Comparison of ENCODE assay signal across 19 mouse cellular contexts in the genomic region with DNA sequence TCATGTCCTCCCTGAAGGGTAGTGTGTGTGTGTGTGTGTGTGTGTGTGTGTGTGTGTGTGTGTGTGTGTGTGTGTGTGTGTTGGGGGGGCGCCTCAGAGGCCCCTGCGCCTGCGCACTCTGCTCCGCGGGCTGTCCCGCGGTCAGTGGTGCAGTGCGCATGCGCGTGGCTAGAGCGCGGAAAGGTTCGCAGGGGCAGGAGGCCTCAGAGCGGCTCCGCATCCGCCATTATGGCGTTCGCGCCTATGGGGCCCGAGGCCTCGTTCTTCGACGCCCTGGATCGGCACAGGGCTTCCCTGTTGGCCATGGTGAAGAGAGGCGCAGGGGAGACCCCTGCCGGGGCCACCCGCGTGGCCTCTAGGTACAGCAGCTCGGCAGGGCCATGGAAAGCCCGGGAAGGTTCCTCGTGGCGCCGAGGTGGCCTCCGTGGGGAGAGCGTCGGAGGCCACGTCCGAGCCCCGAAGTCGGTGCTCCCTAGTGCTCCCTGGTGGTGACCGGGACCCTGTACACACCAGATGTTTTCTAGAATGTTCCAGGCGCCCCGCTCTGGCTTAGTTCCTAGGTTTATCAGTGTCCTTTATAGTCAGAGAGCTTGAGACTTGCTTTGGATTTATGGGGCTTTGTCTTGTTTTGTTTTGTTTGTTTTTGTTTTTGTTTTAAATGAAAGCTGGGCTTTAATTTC. TPM values are rescaled to one million over a fixed set of nuclear protein-coding genes. Genes with fewer than 3 reads are reported as not detected.
DNase-seq lines count a peak whose midpoint lies in the region; ATAC-seq lines count a peak whose summit lies in the region.
"Had no signal": no experiment of that assay in that cellular context is flagged by ENCODE, and none has a peak within 500 bp of the region (broad histone marks: within the 10 kb centered on the region; RNA-seq: fewer than 3 reads in every experiment).

No protein-coding gene starts in this region.

- peaks cover 8% of the 10 kb centered on the region for H3K4me1 ChIP-seq in midbrain, embryonic 11.5 days (ENCODE audit: control insufficient read depth, insufficient read depth, low read length)
- H3K4me1 ChIP-seq in midbrain, embryonic 15.5 days, result peaks cover 18% of the 10 kb centered on the region

- 93% methylated on average over 36 of the region's 43 CpGs for WGBS in midbrain, embryonic 11.5 days
- WGBS in midbrain, embryonic 15.5 days, result 95% methylated on average over 43 of the region's 43 CpGs

- H3K4me2 ChIP-seq in midbrain, embryonic 11.5 days, result no peak overlapping the region
- H3K4me2 ChIP-seq in midbrain, embryonic 15.5 days, result no peak overlapping the region
- H3K4me2 ChIP-seq: forebrain, embryonic 13.5 days; heart, embryonic 12.5 days; hindbrain, embryonic 15.5 days had no signal

- no peak overlapping the region for H3K27ac ChIP-seq in midbrain, embryonic 11.5 days (ENCODE audit: low read depth, low read length)
- no peak overlapping the region for H3K27ac ChIP-seq in midbrain, embryonic 15.5 days
- H3K27ac ChIP-seq: embryonic facial prominence, embryonic 10.5 days; forebrain, embryonic 13.5 days; hindbrain, embryonic 15.5 days had no signal

- no peaks in the 10 kb centered on the region for H3K27me3 ChIP-seq in midbrain, embryonic 11.5 days (ENCODE audit: control insufficient read depth, insufficient read depth, low read length)
- no peaks in the 10 kb centered on the region for H3K27me3 ChIP-seq in midbrain, embryonic 15.5 days (replicated peaks)
- H3K27me3 ChIP-seq: forebrain, embryonic 13.5 days; heart, embryonic 12.5 days; hindbrain, embryonic 15.5 days had no signal

- no peaks in the 10 kb centered on the region for H3K36me3 ChIP-seq in midbrain, embryonic 11.5 days (ENCODE audit: control insufficient read depth, insufficient read depth, low read length)
- H3K36me3 ChIP-seq in midbrain, embryonic 15.5 days (replicated peaks), result no peaks in the 10 kb centered on the region
- H3K36me3 ChIP-seq: embryonic facial prominence, embryonic 10.5 days; heart, embryonic 12.5 days; hindbrain, embryonic 15.5 days had no signal

- no peak overlapping the region for H3K4me3 ChIP-seq in midbrain, embryonic 11.5 days (ENCODE audit: low read depth, low read length)
- H3K4me3 ChIP-seq in midbrain, embryonic 15.5 days, result no peak overlapping the region
- H3K4me3 ChIP-seq: embryonic facial prominence, embryonic 10.5 days; forebrain, embryonic 13.5 days; heart, embryonic 12.5 days; hindbrain, embryonic 15.5 days had no signal

- H3K9me3 ChIP-seq in midbrain, embryonic 11.5 days (ENCODE audit: control insufficient read depth, low read length), result no peaks in the 10 kb centered on the region
- no peaks in the 10 kb centered on the region for H3K9me3 ChIP-seq in midbrain, embryonic 15.5 days
- H3K9me3 ChIP-seq: forebrain, embryonic 13.5 days; heart, embryonic 12.5 days; hindbrain, embryonic 15.5 days had no signal

- no peak for ATAC-seq in midbrain, embryonic 11.5 days (ENCODE audit: low FRiP score)
- ATAC-seq in midbrain, embryonic 15.5 days (replicated peaks), result no peak
- ATAC-seq: forebrain, embryonic 13.5 days; forebrain, postnatal 0 days had no signal

- no peak overlapping the region for H3K9ac ChIP-seq in midbrain, embryonic 11.5 days (ENCODE audit: low read length)
- no peak overlapping the region for H3K9ac ChIP-seq in midbrain, embryonic 15.5 days
- H3K9ac ChIP-seq: forebrain, embryonic 13.5 days; forebrain, postnatal 0 days; heart, embryonic 12.5 days; hindbrain, embryonic 15.5 days had no signal

- DNase-seq in midbrain, embryonic 11.5 days (ENCODE audit: low spot score, missing footprints), result peak; percentile 31
- DNase-seq in thymus, postnatal 4 days, result peak; percentile 48
- no peak for DNase-seq in thymus, postnatal 10 days (ENCODE audit: low spot score in 2 of 2)
- peak; percentile 86 for DNase-seq in ZHBTc4 (ENCODE audit: low read depth, low spot score)
- DNase-seq in urinary bladder, adult 2 months (ENCODE audit: low spot score), result no peak
- DNase-seq in urinary bladder, postnatal 25 days (ENCODE audit: low spot score), result no peak
- DNase-seq: adrenal gland, adult 8-10 months; adrenal gland, postnatal 36 days; cerebellum, adult 2 months; cerebellum, postnatal 10 days; forebrain, postnatal 0 days; gastrocnemius, postnatal 25 days; heart, postnatal 36 days had no signal

RNA-seq across cellular contexts. Expression of gene Spo11, which starts 2.3 kb away (rescaled TPM):
- polyA plus RNA-seq in midbrain, embryonic 11.5 days (2014; fragmentation: Nextera tagmentation; extraction: Ambion mirVana), result 0.25 and 0.26 TPM in 2 replicates
- 1.4 TPM in 2 replicates for polyA plus RNA-seq in midbrain, embryonic 15.5 days (2015; fragmentation: Nextera tagmentation; extraction: Ambion mirVana)
- 0.31 and 0.61 TPM in 2 replicates for polyA plus RNA-seq in urinary bladder, adult 2 months (2012; rRNA removed)
- polyA plus RNA-seq: C2C12 had no signal

RNA-seq across cellular contexts. Expression of gene Rae1, which starts 20.1 kb away (rescaled TPM):
- polyA plus RNA-seq in midbrain, embryonic 11.5 days (2014; fragmentation: Nextera tagmentation; extraction: Ambion mirVana), result 137 and 140 TPM in 2 replicates
- 118 and 126 TPM in 2 replicates for polyA plus RNA-seq in midbrain, embryonic 15.5 days (2015; fragmentation: Nextera tagmentation; extraction: Ambion mirVana)
- 51.7 and 64.4 TPM in 2 replicates for polyA plus RNA-seq in urinary bladder, adult 2 months (2012; rRNA removed)

RNA-seq across cellular contexts. Expression of gene Bmp7, which starts 39.7 kb away (rescaled TPM):
- 17.3 and 20.2 TPM in 2 replicates for polyA plus RNA-seq in midbrain, embryonic 11.5 days (2014; fragmentation: Nextera tagmentation; extraction: Ambion mirVana)
- polyA plus RNA-seq in midbrain, embryonic 15.5 days (2015; fragmentation: Nextera tagmentation; extraction: Ambion mirVana), result 14.3 and 17.2 TPM in 2 replicates
- 33.2 and 35.4 TPM in 2 replicates for polyA plus RNA-seq in urinary bladder, adult 2 months (2012; rRNA removed)

RNA-seq across cellular contexts. Expression of gene Rbm38, which starts 40.5 kb away (rescaled TPM):
- polyA plus RNA-seq in midbrain, embryonic 11.5 days (2014; fragmentation: Nextera tagmentation; extraction: Ambion mirVana), result 70.4 and 77.3 TPM in 2 replicates
- 13.8 and 16.3 TPM in 2 replicates for polyA plus RNA-seq in midbrain, embryonic 15.5 days (2015; fragmentation: Nextera tagmentation; extraction: Ambion mirVana)
- 72.9 and 109 TPM in 2 replicates for polyA plus RNA-seq in urinary bladder, adult 2 months (2012; rRNA removed)

Comparison
In these comparisons a context has a peak if more than half of its experiments do, and no peak if none do; other contexts are left out.
1. DNase-seq: peak in midbrain, embryonic 11.5 days (single experiment), thymus, postnatal 4 days (single experiment) and ZHBTc4 (single experiment); none in thymus, postnatal 10 days (0 of 2), urinary bladder, adult 2 months (single experiment) and urinary bladder, postnatal 25 days (single experiment).